Mouse (Mus musculus): ENCODE measurements around the gene Ccdc32. TPM values are rescaled to one million over a fixed set of nuclear protein-coding genes. Genes with fewer than 3 reads are reported as not detected.

Gene Ccdc32
- polyA plus RNA-seq, 1 experiment from 2014 or later, result 25.3 TPM

DNA sequence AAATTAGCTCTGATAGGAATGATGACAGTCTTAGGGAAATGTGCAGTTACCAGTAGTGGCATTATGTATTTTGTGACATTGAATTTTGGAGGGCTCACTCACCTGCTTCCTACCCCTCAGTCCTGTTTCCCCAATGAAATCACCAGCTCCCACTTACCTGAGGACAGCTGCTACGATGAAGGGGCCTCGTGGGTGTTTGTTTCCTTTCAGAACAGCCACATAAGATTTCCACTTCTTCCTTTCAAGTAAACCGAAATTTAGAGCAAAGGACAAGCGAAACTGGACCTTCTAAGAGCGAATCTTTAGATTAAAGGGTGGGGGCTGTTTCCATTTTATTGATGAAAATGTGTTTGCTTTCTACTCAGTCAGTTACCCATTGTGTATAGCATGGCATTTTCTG is 57.1 kb downstream of the Ccdc32 start:
- ATAC-seq, result no peak
- no peak overlapping the region for H3K4me3 ChIP-seq (ENCODE audit: low read depth, low read length)
- 69% methylated on average over 5 of the region's 5 CpGs for WGBS
- no peaks in the 10 kb centered on the region for H3K4me1 ChIP-seq (ENCODE audit: insufficient read depth, low read depth, low read length)
- DNase-seq (ENCODE audit: low spot score), result no peak
- H3K4me2 ChIP-seq (replicated peaks; ENCODE audit: low read depth, low read length), result no peak overlapping the region
- H3K9me3 ChIP-seq (ENCODE audit: low read length), result no peaks in the 10 kb centered on the region
- H3K36me3 ChIP-seq (ENCODE audit: insufficient read depth, low read length), result no peaks in the 10 kb centered on the region
- H3K27ac ChIP-seq (ENCODE audit: low read length), result no peak overlapping the region
- TF ChIP-seq EP300 (IDR thresholded peaks at IDR 0.05), result no peak
- no peak for TF ChIP-seq CTCF (IDR thresholded peaks at IDR 0.05)
- H3K9ac ChIP-seq (replicated peaks; ENCODE audit: low read depth), result no peak overlapping the region
- H3K27me3 ChIP-seq (replicated peaks; ENCODE audit: insufficient read depth, low read length), result 0 out of 2 replicates have a peak, but pooled peaks cover 9% of the 10 kb centered on the region

DNA sequence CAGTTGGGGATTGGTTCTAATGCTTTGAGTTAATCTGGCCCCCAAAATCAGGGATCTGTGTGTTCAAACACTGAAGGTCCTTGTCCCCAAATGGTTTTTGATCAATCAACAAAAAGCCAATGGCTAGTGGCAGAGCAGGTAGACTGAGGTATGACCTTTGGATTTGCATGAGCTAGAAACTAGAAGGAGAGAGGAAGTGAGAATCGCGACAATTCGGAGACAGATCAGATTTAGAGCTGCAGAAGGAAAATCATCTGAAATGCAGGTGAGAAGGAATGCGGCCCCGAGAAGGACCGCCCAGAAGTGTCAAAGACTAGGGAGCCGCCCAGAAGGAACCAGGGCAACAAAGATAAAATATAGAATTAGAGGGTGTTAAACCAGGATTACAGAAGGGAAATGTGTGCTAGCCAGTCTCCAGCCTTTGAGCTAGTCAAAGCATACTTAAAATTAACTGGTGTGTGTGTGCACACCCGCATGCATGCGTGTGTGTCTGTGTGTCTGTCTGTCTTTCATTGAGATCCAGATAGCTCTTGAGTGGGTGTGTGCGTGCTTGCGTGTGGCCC is 59.5 kb downstream of the Ccdc32 start:
- DNase-seq (ENCODE audit: low spot score), result no peak
- Histone ChIP-seq H3K4me1 (ENCODE audit: insufficient read depth, low read depth, low read length) (no peaks in the 10 kb centered on the region), H3K27me3 (replicated peaks; ENCODE audit: insufficient read depth, low read length) (0 out of 2 replicates have a peak, but pooled peaks cover 3% of the 10 kb centered on the region), H3K27ac (ENCODE audit: low read length) (no peak overlapping the region), H3K9ac (replicated peaks; ENCODE audit: low read depth) (no peak overlapping the region), H3K36me3 (ENCODE audit: insufficient read depth, low read length) (no peaks in the 10 kb centered on the region), H3K4me2 (replicated peaks; ENCODE audit: low read depth, low read length) (no peak overlapping the region), H3K9me3 (ENCODE audit: low read length) (no peaks in the 10 kb centered on the region), H3K4me3 (ENCODE audit: low read depth, low read length) (no peak overlapping the region)
- TF ChIP-seq CTCF (IDR thresholded peaks at IDR 0.05) (no peak), EP300 (IDR thresholded peaks at IDR 0.05) (no peak)
- WGBS, result 80% methylated on average over 11 of the region's 11 CpGs
- ATAC-seq, result no peak

Other genes starting within 250 kb of the Ccdc32 start
- gene Disp2, start 249.7 kb downstream of the Ccdc32 start, polyA plus RNA-seq (2015; fragmentation: Nextera tagmentation; extraction: Ambion mirVana), result 0.95 and 1.1 TPM in 2 replicates
- gene Knstrn, start 215.4 kb downstream of the Ccdc32 start, polyA plus RNA-seq (2015; fragmentation: Nextera tagmentation; extraction: Ambion mirVana), result 4.9 and 9.0 TPM in 2 replicates
- 46.5 and 53.2 TPM in 2 replicates for gene Ivd, start 167.4 kb downstream of the Ccdc32 start, polyA plus RNA-seq (2015; fragmentation: Nextera tagmentation; extraction: Ambion mirVana)
- 5.1 and 5.4 TPM in 2 replicates for gene Bahd1, start 129.0 kb downstream of the Ccdc32 start, polyA plus RNA-seq (2015; fragmentation: Nextera tagmentation; extraction: Ambion mirVana)
- 20.8 and 22.0 TPM in 2 replicates for gene Chst14, start 102.9 kb downstream of the Ccdc32 start, polyA plus RNA-seq (2015; fragmentation: Nextera tagmentation; extraction: Ambion mirVana)
- gene Rpusd2, start 5.4 kb upstream of the Ccdc32 start, polyA plus RNA-seq (2015; fragmentation: Nextera tagmentation; extraction: Ambion mirVana), result 1.1 and 1.3 TPM in 2 replicates
- gene Knl1, start 17.7 kb upstream of the Ccdc32 start, polyA plus RNA-seq (2015; fragmentation: Nextera tagmentation; extraction: Ambion mirVana), result 3.0 and 4.4 TPM in 2 replicates
- 4.2 and 5.1 TPM in 2 replicates for gene Rad51, start 83.4 kb upstream of the Ccdc32 start, polyA plus RNA-seq (2015; fragmentation: Nextera tagmentation; extraction: Ambion mirVana)
- 28.2 and 28.4 TPM in 2 replicates for gene Rmdn3, start 127.6 kb upstream of the Ccdc32 start, polyA plus RNA-seq (2015; fragmentation: Nextera tagmentation; extraction: Ambion mirVana)
- gene Gchfr, start 138.4 kb upstream of the Ccdc32 start, polyA plus RNA-seq (2015; fragmentation: Nextera tagmentation; extraction: Ambion mirVana), result 13.9 and 14.2 TPM in 2 replicates
- gene Gm14137, start 145.1 kb upstream of the Ccdc32 start, polyA plus RNA-seq (2015; fragmentation: Nextera tagmentation; extraction: Ambion mirVana), result 0.12 and 0.13 TPM in 2 replicates
- 32.0 TPM in 2 replicates for gene Zfyve19, start 179.2 kb upstream of the Ccdc32 start, polyA plus RNA-seq (2015; fragmentation: Nextera tagmentation; extraction: Ambion mirVana)
- gene Dnajc17, start 179.4 kb upstream of the Ccdc32 start, polyA plus RNA-seq (2015; fragmentation: Nextera tagmentation; extraction: Ambion mirVana), result 11.8 and 13.2 TPM in 2 replicates
- 2.1 and 2.2 TPM in 2 replicates for gene Ppp1r14d, start 200.5 kb upstream of the Ccdc32 start, polyA plus RNA-seq (2015; fragmentation: Nextera tagmentation; extraction: Ambion mirVana)
- 53.7 and 54.8 TPM in 2 replicates for gene Spint1, start 208.0 kb upstream of the Ccdc32 start, polyA plus RNA-seq (2015; fragmentation: Nextera tagmentation; extraction: Ambion mirVana)
- gene Rhov, start 241.9 kb upstream of the Ccdc32 start, polyA plus RNA-seq (2015; fragmentation: Nextera tagmentation; extraction: Ambion mirVana), result 3.0 and 3.1 TPM in 2 replicates